Mouse (Mus musculus) embryo, embryonic 10 days (tissue): ENCODE data around the gene Ssc5d.
A peak's percentile ranks its signal among the peaks of the same experiment; 100 is the strongest.

ENCODE experiments used
- DNase-seq: peaks from one replicate; pipeline ENCODE4 v3.0.0-alpha.2; 2015; ENCODE audit warnings: low spot score

Ssc5d gene

GRCm38 (mm10) chr7:4919971-4920370 lies 5.6 kb upstream of the Ssc5d start:
- no peak for DNase-seq

- no peak for DNase-seq
Observed at GRCm38 (mm10) chr7:4920496-4920895, 5.1 kb upstream of the Ssc5d start.

- no peak for DNase-seq
Observed at GRCm38 (mm10) chr7:4920976-4921823, 4.4 kb upstream of the Ssc5d start.

GRCm38 (mm10) chr7:4921824-4922482 lies 3.6 kb upstream of the Ssc5d start, which contains the start of gene Nat14:
Nat14 (plus strand) TSS chr7:4922028.
- no peak for DNase-seq

GRCm38 (mm10) chr7:4922508-4922907 lies 3.1 kb upstream of the Ssc5d start:
- DNase-seq: peak; percentile 92

- peak; percentile 89 for DNase-seq
Observed at GRCm38 (mm10) chr7:4922931-4923565, 2.5 kb upstream of the Ssc5d start.

GRCm38 (mm10) chr7:4923586-4924364 lies 1.8 kb upstream of the Ssc5d start:
- peak; percentile 58 for DNase-seq

GRCm38 (mm10) chr7:4924483-4924882 lies 1.1 kb upstream of the Ssc5d start:
- peak; percentile 46 for DNase-seq

GRCm38 (mm10) chr7:4924891-4925301 lies 689 bp upstream of the Ssc5d start:
- peak; percentile 68 for DNase-seq

GRCm38 (mm10) chr7:4926849-4927248 lies 1.3 kb downstream of the Ssc5d start:
- no peak for DNase-seq

GRCm38 (mm10) chr7:4927711-4928110 lies 2.1 kb downstream of the Ssc5d start:
- DNase-seq: no peak

- DNase-seq: no peak
Observed at GRCm38 (mm10) chr7:4928323-4928722, 2.7 kb downstream of the Ssc5d start.

- no peak for DNase-seq
Observed at GRCm38 (mm10) chr7:4933103-4933502, 7.5 kb downstream of the Ssc5d start.

GRCm38 (mm10) chr7:4934160-4934914 lies 8.8 kb downstream of the Ssc5d start:
- no peak for DNase-seq

GRCm38 (mm10) chr7:4936832-4937231 lies 11.2 kb downstream of the Ssc5d start:
- no peak for DNase-seq

- DNase-seq: no peak
Observed at GRCm38 (mm10) chr7:4937392-4937791, 11.8 kb downstream of the Ssc5d start.

GRCm38 (mm10) chr7:4938456-4938855 lies 12.9 kb downstream of the Ssc5d start:
- peak; percentile 80 for DNase-seq

- peak; percentile 87 for DNase-seq
Observed at GRCm38 (mm10) chr7:4940068-4940479, 14.5 kb downstream of the Ssc5d start.

GRCm38 (mm10) chr7:4942673-4943072 lies 17.1 kb downstream of the Ssc5d start:
- no peak for DNase-seq

GRCm38 (mm10) chr7:4943223-4943815 lies 17.7 kb downstream of the Ssc5d start:
- peak; percentile 95 for DNase-seq

- DNase-seq: no peak
Observed at GRCm38 (mm10) chr7:4947855-4948254, 22.3 kb downstream of the Ssc5d start.
